ENCODE assay signal across 16 mouse cellular contexts in genomic region chr5:122518247-122518646, GRCm38 (mm10). TPM values are rescaled to one million over a fixed set of nuclear protein-coding genes. Genes with fewer than 3 reads are reported as not detected.
DNase-seq lines count a peak whose midpoint lies in the region; ATAC-seq and TF ChIP-seq lines count a peak whose summit lies in the region.
"Had no signal": no experiment of that assay in that cellular context is flagged by ENCODE, and none has a peak within 500 bp of the region (broad histone marks: within the 10 kb centered on the region; RNA-seq: fewer than 3 reads in every experiment).

No protein-coding gene starts in this region.

- no peak overlapping the region for H3K4me3 ChIP-seq in heart, embryonic 11.5 days (ENCODE audit: low read depth, low read length)
- 0 out of 2 replicates have a peak overlapping the region, but pooled peaks have one; percentile 7 for H3K4me3 ChIP-seq in midbrain, embryonic 10.5 days
- no peak overlapping the region for H3K4me3 ChIP-seq in midbrain, embryonic 13.5 days (replicated peaks)
- H3K4me3 ChIP-seq in stomach, postnatal 0 days (ENCODE audit: low read depth, low read length) = no peak overlapping the region
- H3K4me3 ChIP-seq: left cerebral cortex, adult 2 months; limb, embryonic 13.5 days had no signal

- no peak for ATAC-seq in heart, embryonic 11.5 days (replicated peaks; ENCODE audit: insufficient number of reproducible peaks, low FRiP score, low TSS enrichment)
- ATAC-seq in midbrain, embryonic 13.5 days = no peak
- ATAC-seq in stomach, postnatal 0 days (ENCODE audit: low FRiP score, low TSS enrichment) = 0 out of 2 replicates have a peak, but pooled peaks have one; percentile 19
- ATAC-seq: midbrain, embryonic 16.5 days had no signal

- no peak for TF ChIP-seq CTCF in stomach, postnatal 0 days (IDR thresholded peaks at IDR 0.05; ENCODE audit: low read depth)

- H3K27me3 ChIP-seq in heart, embryonic 11.5 days (ENCODE audit: control insufficient read depth, insufficient read depth, low read length) = no peaks in the 10 kb centered on the region
- H3K27me3 ChIP-seq in midbrain, embryonic 10.5 days (ENCODE audit: low read depth, poor library complexity, severe bottlenecking) = no peaks in the 10 kb centered on the region
- H3K27me3 ChIP-seq in midbrain, embryonic 13.5 days = no peaks in the 10 kb centered on the region
- no peaks in the 10 kb centered on the region for H3K27me3 ChIP-seq in stomach, postnatal 0 days (ENCODE audit: control insufficient read depth, insufficient read depth, low read length)
- H3K27me3 ChIP-seq: limb, embryonic 13.5 days had no signal

- no peaks in the 10 kb centered on the region for H3K9me3 ChIP-seq in heart, embryonic 11.5 days (replicated peaks; ENCODE audit: control insufficient read depth, low read length)
- no peaks in the 10 kb centered on the region for H3K9me3 ChIP-seq in midbrain, embryonic 10.5 days (replicated peaks)
- no peaks in the 10 kb centered on the region for H3K9me3 ChIP-seq in midbrain, embryonic 13.5 days
- H3K9me3 ChIP-seq in stomach, postnatal 0 days (ENCODE audit: control insufficient read depth, low read length) = no peaks in the 10 kb centered on the region
- H3K9me3 ChIP-seq: limb, embryonic 13.5 days had no signal

- H3K4me2 ChIP-seq in heart, embryonic 11.5 days = no peak overlapping the region
- no peak overlapping the region for H3K4me2 ChIP-seq in midbrain, embryonic 13.5 days (replicated peaks)
- no peak overlapping the region for H3K4me2 ChIP-seq in stomach, postnatal 0 days (replicated peaks; ENCODE audit: low read depth)
- H3K4me2 ChIP-seq: limb, embryonic 13.5 days had no signal

- 26% methylated on average over 8 of the region's 8 CpGs for WGBS in heart, embryonic 11.5 days (ENCODE audit: insufficient replicate concordance)
- 25% methylated on average over 8 of the region's 8 CpGs for WGBS in midbrain, embryonic 10.5 days
- 22% methylated on average over 8 of the region's 8 CpGs for WGBS in midbrain, embryonic 13.5 days
- 21% methylated on average over 8 of the region's 8 CpGs for WGBS in stomach, postnatal 0 days

- H3K4me1 ChIP-seq in heart, embryonic 11.5 days (ENCODE audit: control insufficient read depth, insufficient read depth, low read length) = peaks cover 53% of the 10 kb centered on the region
- H3K4me1 ChIP-seq in midbrain, embryonic 10.5 days = peaks cover 51% of the 10 kb centered on the region
- peaks cover 21% of the 10 kb centered on the region for H3K4me1 ChIP-seq in midbrain, embryonic 13.5 days (replicated peaks)
- H3K4me1 ChIP-seq in stomach, postnatal 0 days (replicated peaks; ENCODE audit: control insufficient read depth, insufficient read depth) = peaks cover 14% of the 10 kb centered on the region

- no peak for DNase-seq in heart, postnatal 4 days
- DNase-seq in midbrain, embryonic 10.5 days (ENCODE audit: low spot score) = peak; percentile 53
- DNase-seq in embryo, embryonic 10.5 days (ENCODE audit: low spot score) = peak; percentile 73
- peak; percentile 44 for DNase-seq in stomach, postnatal 0 days (ENCODE audit: low spot score)
- DNase-seq in retina, embryonic 14.5 days (ENCODE audit: low spot score) = no peak
- no peak for DNase-seq in T-cell, adult 2 months (ENCODE audit: low spot score)
- DNase-seq: cerebellum, adult 2 months; kidney, adult 11 months; lung, adult 18-20 months; lung, postnatal 4 days; right cerebral cortex, adult 18-20 months had no signal

- no peaks in the 10 kb centered on the region for H3K36me3 ChIP-seq in heart, embryonic 11.5 days (ENCODE audit: control insufficient read depth, insufficient read depth, low read length)
- H3K36me3 ChIP-seq in midbrain, embryonic 10.5 days = no peaks in the 10 kb centered on the region
- H3K36me3 ChIP-seq in midbrain, embryonic 13.5 days = no peaks in the 10 kb centered on the region
- H3K36me3 ChIP-seq in stomach, postnatal 0 days (ENCODE audit: control insufficient read depth, insufficient read depth, low read length) = no peaks in the 10 kb centered on the region
- H3K36me3 ChIP-seq: limb, embryonic 13.5 days had no signal

- H3K9ac ChIP-seq in heart, embryonic 11.5 days (ENCODE audit: low read depth, low read length) = 0 out of 2 replicates have a peak overlapping the region, but pooled peaks have one; percentile 30
- no peak overlapping the region for H3K9ac ChIP-seq in midbrain, embryonic 13.5 days (replicated peaks)
- no peak overlapping the region for H3K9ac ChIP-seq in stomach, postnatal 0 days (ENCODE audit: low read length)

- TF ChIP-seq EP300 in stomach, postnatal 0 days (optimal IDR thresholded peaks at IDR 0.05) = no peak

- H3K27ac ChIP-seq in heart, embryonic 11.5 days (ENCODE audit: low read depth, low read length) = 0 out of 2 replicates have a peak overlapping the region, but pooled peaks have one; percentile 16
- H3K27ac ChIP-seq in midbrain, embryonic 10.5 days (replicated peaks) = peak overlapping the region; percentile 49; the same call in 1 of the 2 replicates
- no peak overlapping the region for H3K27ac ChIP-seq in midbrain, embryonic 13.5 days
- no peak overlapping the region; the same call in 1 of the 2 replicates for H3K27ac ChIP-seq in stomach, postnatal 0 days (replicated peaks)
- H3K27ac ChIP-seq: left cerebral cortex, adult 2 months had no signal

RNA-seq across cellular contexts. Expression of gene Atp2a2, which starts 16.2 kb away (rescaled TPM):
- 255 and 272 TPM in 2 replicates for polyA plus RNA-seq in heart, embryonic 11.5 days (2014; fragmentation: Nextera tagmentation; extraction: Ambion mirVana)
- 1,000 to 10,000 TPM; 5,023 to 5,799 TPM for total RNA-seq in heart, postnatal 4 days (2021)
- polyA plus RNA-seq in midbrain, embryonic 10.5 days (2016; fragmentation: Nextera tagmentation; extraction: Ambion mirVana) = 37.0 and 37.7 TPM in 2 replicates
- polyA plus RNA-seq in midbrain, embryonic 13.5 days (2015; fragmentation: Nextera tagmentation; extraction: Ambion mirVana) = 35.7 and 40.0 TPM in 2 replicates
- 24.0 and 27.0 TPM in 2 replicates for polyA plus RNA-seq in stomach, postnatal 0 days (2015; fragmentation: Nextera tagmentation; extraction: Ambion mirVana)

Comparison
In these comparisons a context has a peak if more than half of its experiments do, and no peak if none do; other contexts are left out.
1. H3K27ac ChIP-seq: peak in heart, embryonic 11.5 days (single experiment) and midbrain, embryonic 10.5 days (single experiment); none in midbrain, embryonic 13.5 days (single experiment) and stomach, postnatal 0 days (single experiment).
2. DNase-seq: peak in midbrain, embryonic 10.5 days (single experiment), embryo, embryonic 10.5 days (single experiment) and stomach, postnatal 0 days (single experiment); none in heart, postnatal 4 days (single experiment), retina, embryonic 14.5 days (single experiment) and T-cell, adult 2 months (single experiment).